Mouse (Mus musculus) liver, embryonic 14.5 days (tissue): ENCODE results near the gene Dohh. TPM values are rescaled to one million over a fixed set of nuclear protein-coding genes. Genes with fewer than 3 reads are reported as not detected.
A peak's percentile ranks its signal among the peaks of the same experiment; 100 is the strongest.

Experiments used
- ATAC-seq: fragments of 200-750 bp; cut with Nextera tagmentation; 2 replicates; pipeline ENCODE4 v1.8.0; 2017; ENCODE audit warnings: moderate number of reproducible peaks, mild to moderate bottlenecking, moderate library complexity; ENCODE audit not compliant: insufficient read depth
- DNase-seq, 3 experiments: peaks; one replicate each; pipeline ENCODE4 v3.0.0-alpha.2; 2012 to 2013; ENCODE audit warnings: low read depth in 3 of 3, low spot score in 3 of 3
- H3K27ac ChIP-seq: fragments of 300-500 bp; sonication (generic); 2 replicates; pipeline ENCODE4 v1.5.1; 2014; ENCODE audit warnings: moderate library complexity, mild to moderate bottlenecking, control low read depth, inconsistent platforms
- H3K27me3 ChIP-seq: fragments of 300-500 bp; sonication (generic); 2 replicates; pipeline ENCODE4 v1.6.1; 2014; ENCODE audit warnings: mild to moderate bottlenecking, low read length, moderate library complexity; ENCODE audit not compliant: control insufficient read depth, insufficient read depth
- H3K36me3 ChIP-seq: fragments of 300-500 bp; sonication (generic); replicated peaks from 2 replicates; pipeline ENCODE4 v1.6.1; 2014; ENCODE audit warnings: low read depth; ENCODE audit not compliant: control insufficient read depth, insufficient read depth
- H3K4me1 ChIP-seq, 2 experiments: fragments of 200-500 bp in 1 of 2; fragments of 300-500 bp in 1 of 2; sonication (generic) in 1 of 2; replicated peaks; 2 replicates each; pipeline ENCODE4 v1.6.1; 2012 to 2014; ENCODE audit warnings: antibody characterized with exemption in 1 of 2, inconsistent platforms in 1 of 2, low read length in 1 of 2; ENCODE audit not compliant: control insufficient read depth in 2 of 2, insufficient read depth in 2 of 2
- H3K4me2 ChIP-seq: fragments of 300-500 bp; sonication (generic); 2 replicates; pipeline ENCODE4 v1.6.1; 2014; ENCODE audit warnings: low read depth, mild to moderate bottlenecking, control low read depth, moderate library complexity
- H3K4me3 ChIP-seq, 2 experiments: fragments of 200-500 bp in 1 of 2; fragments of 300-500 bp in 1 of 2; sonication (generic) in 1 of 2; 2 replicates each; pipeline ENCODE4 v1.5.1; 2012 to 2014; ENCODE audit warnings: low read depth in 2 of 2, low read length in 2 of 2, mild to moderate bottlenecking in 2 of 2, control low read depth in 1 of 2, inconsistent platforms in 1 of 2, moderate library complexity in 1 of 2; ENCODE audit not compliant: insufficient read depth in 1 of 2
- H3K9ac ChIP-seq: fragments of 300-500 bp; sonication (generic); replicated peaks from 2 replicates; pipeline ENCODE4 v1.6.1; 2014; ENCODE audit warnings: mild to moderate bottlenecking, control low read depth, moderate library complexity
- H3K9me3 ChIP-seq: fragments of 300-500 bp; sonication (generic); 2 replicates; pipeline ENCODE4 v1.6.1; 2016; ENCODE audit warnings: low read length, mixed read lengths; ENCODE audit not compliant: control insufficient read depth
- CTCF ChIP-seq: IDR thresholded peaks from 2 replicates; pipeline ENCODE4 v1.5.1; 2016; ENCODE audit warnings: antibody characterized with exemption, low read depth, control low read depth
- EP300 ChIP-seq: IDR thresholded peaks from 2 replicates; pipeline ENCODE4 v1.6.1; 2016; ENCODE audit warnings: antibody characterized with exemption, low read depth
- WGBS: fragments of 180-500 bp; shearing (Covaris S2); extraction: QIAGEN DNeasy Blood & Tissue Kit; methylation state at CpG from one replicate; pipeline ENCODE4 v1.1.7; 2014; ENCODE audit not compliant: insufficient replicate concordance; 5-methylcytosine and 5-hydroxymethylcytosine counted together
- polyA plus RNA-seq, 2 experiments: library from polyadenylated mRNA; depleted of rRNA in 1 of 2; stranded (reverse) in 1 of 2; unstranded in 1 of 2; fragments of >200 nt; fragmentation: Nextera tagmentation in 1 of 2; extraction: Ambion mirVana in 1 of 2; gene quantifications; 2 replicates each; pipeline versions ENCODE4 v1.2.1 to v1.2.3; 2012 to 2014

Gene Dohh
- polyA plus RNA-seq, 2 experiments = 29.8 to 35.0 TPM

DNA sequence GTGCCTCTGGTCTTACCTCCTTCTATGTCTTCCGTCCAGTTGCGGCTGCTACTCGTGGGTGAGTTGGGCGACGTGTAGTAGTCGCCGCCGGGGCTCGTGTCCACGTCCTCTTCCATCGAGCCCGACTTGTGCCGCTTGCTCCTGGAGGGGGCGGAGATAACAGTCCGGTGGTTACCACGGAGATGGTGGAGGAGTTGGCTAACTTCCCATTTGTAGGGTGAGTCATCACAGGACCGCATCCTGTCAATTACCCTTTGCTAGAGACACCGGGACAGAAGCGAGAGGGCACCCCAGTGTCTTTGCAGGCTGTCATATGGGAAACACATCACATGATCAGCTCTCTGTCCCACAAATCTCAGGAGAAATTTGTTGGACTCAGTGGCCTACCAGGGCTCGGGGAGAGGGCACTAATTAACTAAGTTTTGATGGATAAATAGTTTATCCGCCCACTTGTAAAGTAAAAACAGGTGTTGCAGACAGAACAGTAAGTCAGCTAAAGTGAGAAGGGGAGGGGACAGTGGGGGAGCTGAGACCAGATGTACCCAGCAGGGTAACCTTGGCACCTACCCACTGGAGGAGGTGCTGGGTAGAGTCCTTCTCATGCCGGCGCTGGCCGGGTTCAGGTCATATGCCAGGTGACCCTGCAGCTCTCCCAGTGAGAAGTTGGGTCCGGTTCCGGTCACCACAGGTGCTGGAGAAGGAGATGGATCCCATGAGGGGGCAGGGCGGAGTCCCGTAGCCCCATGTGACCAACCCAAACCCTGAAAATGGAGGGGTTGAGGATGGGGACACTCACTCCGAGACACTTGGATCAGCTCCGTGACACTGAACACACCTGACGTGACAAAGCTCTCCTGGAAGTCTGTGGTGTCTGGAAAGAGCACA is 23.6 kb downstream of the Dohh start:
- no peak overlapping the region for H3K9ac ChIP-seq
- H3K4me2 ChIP-seq = peak overlapping the region; percentile 44
- H3K27ac ChIP-seq = no peak overlapping the region
- H3K27me3 ChIP-seq = peaks cover 31% of the 10 kb centered on the region
- no peaks in the 10 kb centered on the region for H3K36me3 ChIP-seq
- TF ChIP-seq CTCF (no peak), EP300 (no peak)
- DNase-seq (peak in 1 of 3 experiments; percentile 62), ATAC-seq (peak; percentile 38; the same call in 1 of the 2 replicates)
- 17% methylated on average over 31 of the region's 31 CpGs for WGBS
- H3K4me3 ChIP-seq = peak overlapping the region; percentile 12 to 32; a peak in 3 of 4 replicates
- H3K9me3 ChIP-seq = no peaks in the 10 kb centered on the region
- peaks cover 0 to 10% of the 10 kb centered on the region in 2 experiments; a peak in 2 of 4 replicates for H3K4me1 ChIP-seq

DNA sequence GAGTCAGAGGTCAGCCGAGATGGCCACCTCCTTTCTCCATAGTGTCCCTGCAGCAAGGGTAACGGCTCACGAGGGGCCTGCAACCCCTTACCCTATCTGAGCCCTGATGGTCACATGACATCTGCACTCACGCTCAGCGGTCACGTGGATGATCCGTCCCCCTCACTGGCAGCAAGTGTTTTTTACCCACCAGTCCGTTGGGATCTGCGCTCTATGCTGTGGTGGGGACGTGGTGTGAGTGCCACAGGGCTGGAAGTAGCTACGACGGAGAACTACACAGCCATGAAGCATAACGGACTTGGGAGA is 24.1 kb downstream of the Dohh start:
- DNase-seq (no peak), ATAC-seq (no peak)
- H3K4me1 ChIP-seq = peaks cover 0 to 12% of the 10 kb centered on the region in 2 experiments; a peak in 2 of 4 replicates
- 17% methylated on average over 13 of the region's 13 CpGs for WGBS
- H3K36me3 ChIP-seq = no peaks in the 10 kb centered on the region
- H3K4me2 ChIP-seq = no peak overlapping the region
- H3K9me3 ChIP-seq = no peaks in the 10 kb centered on the region
- no peak overlapping the region for H3K9ac ChIP-seq
- peaks cover 31% of the 10 kb centered on the region for H3K27me3 ChIP-seq
- TF ChIP-seq CTCF (no peak), EP300 (no peak)
- no peak overlapping the region for H3K27ac ChIP-seq
- no peak overlapping the region for H3K4me3 ChIP-seq

DNA sequence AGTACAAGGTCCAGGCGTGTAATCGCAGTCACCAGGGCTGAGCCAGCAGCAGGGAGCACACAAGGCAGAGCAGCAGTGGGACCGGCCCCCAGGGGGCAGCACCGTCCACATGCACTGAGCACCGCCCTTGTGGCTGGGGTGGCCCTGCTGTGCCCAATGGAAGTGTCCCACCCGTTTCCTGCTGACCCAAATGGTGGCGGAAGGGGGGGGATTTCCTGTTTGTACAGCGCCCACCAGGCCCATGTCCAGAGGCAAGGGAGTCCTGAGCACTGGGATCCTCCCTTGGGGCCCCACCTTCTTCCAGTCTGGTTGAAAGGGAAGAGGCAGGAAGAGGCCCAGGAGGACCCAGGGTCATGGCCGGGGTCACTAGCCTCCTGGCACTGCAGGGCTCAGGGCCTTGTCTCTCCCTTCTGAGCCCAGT is 24.7 kb downstream of the Dohh start:
- Histone ChIP-seq H3K9ac (no peak overlapping the region), H3K9me3 (no peaks in the 10 kb centered on the region), H3K36me3 (no peaks in the 10 kb centered on the region), H3K27ac (no peak overlapping the region), H3K4me1 (peaks cover 0 to 12% of the 10 kb centered on the region in 2 experiments; a peak in 2 of 4 replicates), H3K4me3 (no peak overlapping the region), H3K27me3 (peaks cover 31% of the 10 kb centered on the region), H3K4me2 (peak overlapping the region; percentile 25; the same call in 1 of the 2 replicates)
- 3% methylated on average over 9 of the region's 9 CpGs for WGBS
- TF ChIP-seq CTCF (peak; percentile 98), EP300 (no peak)
- DNase-seq = peak in 2 of 3 experiments; percentile 56 to 67
- peak; percentile 67 for ATAC-seq

DNA sequence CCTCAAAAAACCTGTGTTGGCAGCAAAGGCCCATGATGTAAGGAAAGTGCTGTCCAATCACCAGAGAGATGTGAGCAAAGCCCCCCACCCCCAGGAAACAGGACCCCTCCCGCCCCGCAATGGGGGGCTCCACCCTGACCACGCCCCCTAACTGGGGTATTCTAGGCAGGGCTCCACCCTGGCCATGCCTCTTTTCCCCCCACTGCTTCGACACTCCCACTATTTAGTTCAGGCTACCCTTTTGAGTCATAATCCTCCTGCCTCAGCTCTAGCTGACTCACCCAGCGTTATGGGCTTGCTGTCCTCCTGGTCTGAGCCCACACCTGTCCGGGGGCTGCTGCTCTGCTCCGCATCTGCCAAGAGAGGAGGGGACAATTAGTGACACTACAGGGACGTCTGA is 25.1 kb downstream of the Dohh start:
- Histone ChIP-seq H3K27ac (no peak overlapping the region), H3K9ac (no peak overlapping the region), H3K9me3 (no peaks in the 10 kb centered on the region), H3K4me1 (peaks cover under 1 to 14% of the 10 kb centered on the region in 2 experiments; a peak in 2 of 4 replicates), H3K36me3 (no peaks in the 10 kb centered on the region), H3K4me2 (peak overlapping the region; percentile 31), H3K27me3 (peaks cover 31% of the 10 kb centered on the region), H3K4me3 (no peak overlapping the region)
- WGBS = 14% methylated on average over 8 of the region's 8 CpGs
- TF ChIP-seq CTCF (no peak), EP300 (no peak)
- DNase-seq (no peak), ATAC-seq (peak; percentile 4; the same call in 1 of the 2 replicates)

DNA sequence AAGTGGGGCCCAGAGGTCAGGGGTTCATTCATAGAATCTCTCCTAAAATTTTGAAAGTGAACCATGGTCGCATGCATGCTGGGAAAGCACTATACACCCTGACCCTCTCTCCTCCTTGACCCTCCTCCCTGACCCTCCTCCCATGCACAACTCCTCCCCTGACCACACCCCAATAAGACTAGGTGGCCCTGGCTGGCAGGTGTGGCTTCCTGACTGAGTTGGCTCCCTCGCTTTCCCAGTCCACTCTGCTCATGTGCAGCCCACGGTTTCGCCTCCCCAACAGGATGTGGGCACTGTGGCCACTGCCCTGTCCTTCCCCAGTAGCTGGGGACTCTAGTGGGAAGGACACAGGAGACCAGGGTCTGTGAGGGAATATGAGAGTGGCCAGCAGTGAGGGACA is 26.1 kb downstream of the Dohh start:
- ATAC-seq (no peak), DNase-seq (no peak)
- no peak overlapping the region for H3K9ac ChIP-seq
- peak overlapping the region; percentile 31; the same call in 1 of the 2 replicates for H3K4me2 ChIP-seq
- WGBS = 20% methylated on average over 4 of the region's 4 CpGs
- no peak overlapping the region for H3K27ac ChIP-seq
- H3K36me3 ChIP-seq = no peaks in the 10 kb centered on the region
- peaks cover 28% of the 10 kb centered on the region for H3K27me3 ChIP-seq
- TF ChIP-seq CTCF (no peak), EP300 (no peak)
- H3K9me3 ChIP-seq = no peaks in the 10 kb centered on the region
- peaks cover 2 to 15% of the 10 kb centered on the region in 2 experiments; a peak in 2 of 4 replicates for H3K4me1 ChIP-seq
- no peak overlapping the region for H3K4me3 ChIP-seq
